Mouse (Mus musculus) T-helper 1 cell (primary cell): ENCODE results near the gene S1pr5.
"Not testable (repeated sequence)": the region's sequence is repeated elsewhere in the genome, so short reads cannot be mapped to it uniquely, and the experiment has no call there.

Experiments used
- in situ Hi-C: fragments of 300-600 bp; cut with MboI, MseI; formaldehyde crosslinking; loops from one replicate; pipeline ENCODE4 v1.15.1; 2025; ENCODE audit warnings: high pct_unique_total_duplicates

The S1pr5 gene

DNA sequence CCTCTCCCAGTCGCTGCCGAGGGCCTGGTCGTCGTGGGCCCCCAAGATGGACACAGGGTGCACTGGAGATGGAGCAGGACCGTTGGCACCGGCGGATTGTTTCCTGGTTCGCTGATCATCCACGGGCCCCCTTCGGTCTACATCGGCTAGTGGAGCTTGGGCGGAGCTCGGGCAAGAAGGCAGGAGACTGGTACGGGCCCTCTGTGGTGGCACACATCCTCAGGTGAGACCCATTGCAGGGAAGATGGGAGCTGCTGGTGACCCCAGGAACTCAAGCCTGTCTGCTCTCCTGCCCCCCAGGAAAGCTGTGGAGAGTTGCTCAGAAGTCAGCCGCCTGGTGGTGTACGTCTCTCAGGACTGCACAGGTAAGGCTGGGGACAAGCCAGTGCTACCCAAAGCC lies 20.1 kb upstream of the S1pr5 start:
- in situ Hi-C loops: no loop called here

DNA sequence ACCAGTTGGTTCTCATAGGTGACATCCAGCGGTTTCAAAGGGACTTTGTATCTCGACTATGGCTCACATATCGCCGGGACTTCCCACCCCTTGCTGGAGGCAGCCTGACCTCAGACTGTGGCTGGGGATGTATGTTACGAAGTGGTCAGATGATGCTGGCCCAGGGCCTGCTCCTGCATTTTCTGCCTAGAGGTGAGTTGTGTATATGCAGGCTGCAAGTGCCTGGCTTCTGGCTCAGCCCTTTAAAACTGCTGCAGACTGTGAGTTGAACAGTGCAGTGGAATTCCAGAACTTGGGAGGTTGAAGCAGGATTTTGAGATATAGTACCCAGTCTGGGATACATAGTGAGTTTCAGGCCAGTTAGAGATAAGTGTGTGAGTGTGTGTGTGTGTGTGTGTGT lies 18.6 kb upstream of the S1pr5 start:
- in situ Hi-C loops: no loop called here

GRCm38 (mm10) chr9:21265611-21266010 lies 17.4 kb upstream of the S1pr5 start:
- in situ Hi-C loops: no loop called here

- in situ Hi-C loops: no loop called here
Observed at GRCm38 (mm10) chr9:21265000-21265561, 16.8 kb upstream of the S1pr5 start, which contains the start of gene Atg4d. Gene Atg4d (plus strand): TSS chr9:21265293.

GRCm38 (mm10) chr9:21264272-21264999 lies 16.2 kb upstream of the S1pr5 start:
- in situ Hi-C loops: no loop called here

DNA sequence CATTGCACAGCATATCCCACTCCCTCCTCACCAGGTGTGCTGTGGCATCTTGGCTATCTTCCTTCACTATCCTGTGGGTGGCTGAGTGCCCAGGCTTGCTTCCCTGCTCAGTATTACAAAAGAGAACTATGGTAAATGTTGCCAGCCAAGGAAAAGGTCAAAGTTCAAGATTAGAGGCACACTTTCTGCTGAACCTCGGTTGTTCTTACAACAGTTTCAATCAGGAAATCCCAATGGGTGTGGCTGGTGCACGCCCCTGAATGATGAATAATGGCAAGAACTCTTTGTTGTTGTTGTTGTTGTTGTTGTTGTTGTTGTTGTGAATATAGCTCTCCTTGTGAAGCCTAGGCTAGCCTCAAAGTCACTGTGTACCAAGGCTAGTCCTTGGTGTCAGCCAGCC lies 13.6 kb upstream of the S1pr5 start:
- in situ Hi-C loops: no loop called here

DNA sequence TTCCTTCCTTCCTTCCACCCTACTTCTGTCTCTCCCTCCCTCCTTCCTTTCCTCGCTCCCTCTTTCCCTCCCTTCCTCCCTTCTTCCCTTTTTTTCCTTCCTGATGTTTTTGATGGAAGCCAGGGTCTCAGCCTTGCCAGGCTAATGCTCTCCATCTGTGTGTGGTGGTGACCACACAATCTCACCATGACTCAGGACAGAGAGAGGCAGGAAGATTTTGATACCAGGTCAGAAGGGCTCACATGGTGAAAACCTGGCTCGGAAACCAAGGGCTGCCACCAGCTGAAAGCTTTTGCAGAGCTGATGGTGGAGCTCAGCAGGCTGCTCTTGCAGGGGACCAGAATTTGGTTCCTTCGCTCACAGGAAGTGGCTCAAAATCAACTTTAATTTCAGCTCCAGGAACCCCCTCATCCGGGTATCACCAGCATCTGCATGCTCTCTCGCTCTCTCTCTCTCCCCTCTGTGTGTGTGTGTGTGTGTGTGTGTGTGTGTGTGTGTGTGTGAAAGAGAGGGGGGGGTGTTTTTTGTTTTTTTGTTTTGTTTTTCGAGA lies 12.3 kb upstream of the S1pr5 start:
- in situ Hi-C loops: no loop called here

- in situ Hi-C loops: not testable (repeated sequence)
Observed at GRCm38 (mm10) chr9:21256349-21256748, 8.1 kb upstream of the S1pr5 start.

DNA sequence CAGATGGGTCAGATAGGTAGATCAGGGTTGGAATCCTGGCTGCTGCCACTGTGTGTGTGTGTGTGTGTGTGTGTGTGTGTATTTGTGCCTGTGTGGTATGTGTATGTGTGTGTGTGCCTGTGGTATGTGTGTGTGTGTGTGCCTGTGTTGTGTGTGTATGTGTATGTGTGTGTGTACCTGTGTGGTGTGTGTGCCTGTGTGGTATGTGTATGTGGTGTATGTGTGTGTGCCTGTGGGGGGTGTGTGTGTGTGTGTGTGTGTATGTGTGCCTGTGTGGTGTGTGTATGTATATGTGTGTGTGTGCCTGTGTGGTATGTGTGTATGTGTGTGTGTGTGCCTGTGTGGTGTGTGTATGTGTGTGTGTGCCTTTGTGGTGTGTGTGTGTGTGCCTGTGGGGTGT lies 6.4 kb upstream of the S1pr5 start:
- in situ Hi-C loops: no loop called here

DNA sequence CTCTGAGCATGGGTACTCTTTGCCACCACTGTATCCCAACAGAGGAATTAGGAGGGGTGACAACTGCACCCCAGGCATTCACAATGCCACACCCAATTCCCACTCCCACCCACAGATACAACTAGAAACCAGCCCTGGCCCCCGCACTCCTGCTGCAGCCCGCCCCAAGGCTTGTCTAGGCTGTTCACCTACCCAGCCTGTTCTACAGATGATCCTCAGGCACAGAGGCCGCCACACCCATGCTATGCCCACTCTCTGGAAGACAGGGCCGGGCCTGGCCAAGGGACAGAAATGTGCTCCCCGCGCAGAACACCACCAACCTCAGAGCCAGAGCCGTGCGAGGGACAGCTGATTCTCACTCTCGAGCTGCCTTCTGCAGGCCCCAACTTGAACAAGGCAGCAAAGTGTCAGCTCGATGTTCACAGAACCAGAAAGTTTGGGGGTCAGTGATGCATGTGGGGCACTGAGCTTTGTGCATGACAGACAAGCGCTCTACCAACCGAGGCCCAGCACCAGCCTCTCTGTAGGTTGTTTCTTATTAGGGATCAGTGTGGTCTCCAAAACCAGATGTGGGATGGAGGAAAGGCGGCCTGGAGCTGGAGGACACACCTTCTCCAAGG lies 3.0 kb upstream of the S1pr5 start:
- in situ Hi-C loops: no loop called here

DNA sequence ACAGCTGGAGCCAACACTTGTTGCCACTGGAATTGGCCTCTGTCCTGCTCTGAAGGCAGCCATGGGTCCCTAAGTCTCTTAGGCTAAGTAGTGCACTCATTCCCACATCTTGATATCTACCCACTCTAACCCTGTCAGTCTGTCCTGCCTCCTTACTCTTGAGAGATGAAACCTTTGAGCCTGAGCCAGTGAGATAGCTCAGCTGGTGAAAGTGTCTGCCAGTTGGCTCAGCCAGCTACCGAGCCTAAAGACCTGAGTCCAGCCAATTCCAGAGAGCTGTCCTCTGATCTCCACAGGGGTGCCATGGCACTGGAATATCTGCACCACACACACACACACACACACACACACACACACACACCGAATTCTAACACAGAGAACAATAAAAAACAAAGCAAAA lies 2.3 kb upstream of the S1pr5 start:
- in situ Hi-C loops: no loop called here

DNA sequence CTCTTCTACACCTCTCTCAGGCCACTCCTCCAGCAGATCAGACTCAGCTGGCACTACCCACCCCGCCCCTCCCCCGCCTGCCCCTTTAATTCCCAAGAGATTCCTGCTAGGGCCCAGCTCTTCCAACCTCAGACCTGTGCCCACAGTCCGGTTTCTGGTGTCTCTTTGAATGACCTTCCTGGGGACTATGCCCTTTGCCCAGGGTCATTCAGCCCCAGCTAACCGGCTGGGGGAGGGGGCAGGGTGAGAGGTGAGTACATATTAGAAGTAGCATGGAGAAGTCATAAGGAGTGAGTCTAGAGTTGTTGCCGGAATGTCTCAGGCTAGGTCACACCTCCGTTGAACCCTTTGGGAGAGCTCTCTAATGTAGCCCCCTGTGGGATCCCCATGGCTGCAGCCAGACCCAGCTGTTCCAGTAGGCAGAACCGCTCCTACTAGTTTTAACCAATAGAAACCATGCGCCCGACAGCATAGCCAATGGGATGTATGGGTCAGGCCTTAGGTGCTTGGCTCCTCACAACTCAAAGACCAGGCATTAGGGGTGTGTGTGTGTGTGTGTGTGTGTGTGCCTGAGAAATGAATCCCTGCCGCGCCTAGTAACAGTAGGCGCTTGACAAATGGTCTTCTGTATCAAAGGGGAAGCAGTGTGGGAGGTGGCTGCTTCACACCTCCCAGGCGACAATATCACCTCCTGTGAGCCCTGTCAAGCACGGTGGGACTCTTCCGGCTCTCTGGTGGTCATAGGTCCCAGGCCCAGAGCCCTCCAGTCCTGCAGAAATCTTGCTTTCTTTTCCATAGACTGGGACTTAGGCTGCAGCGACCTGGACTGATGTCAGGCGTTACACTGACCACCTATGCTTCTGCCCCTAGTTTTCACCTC lies 1.6 kb upstream of the S1pr5 start:
- in situ Hi-C loops: no loop called here

GRCm38 (mm10) chr9:21246342-21246741 lies 1.9 kb downstream of the S1pr5 start:
- in situ Hi-C loops: no loop called here

GRCm38 (mm10) chr9:21245113-21245487 lies 3.1 kb downstream of the S1pr5 start:
- in situ Hi-C loops: no loop called here

DNA sequence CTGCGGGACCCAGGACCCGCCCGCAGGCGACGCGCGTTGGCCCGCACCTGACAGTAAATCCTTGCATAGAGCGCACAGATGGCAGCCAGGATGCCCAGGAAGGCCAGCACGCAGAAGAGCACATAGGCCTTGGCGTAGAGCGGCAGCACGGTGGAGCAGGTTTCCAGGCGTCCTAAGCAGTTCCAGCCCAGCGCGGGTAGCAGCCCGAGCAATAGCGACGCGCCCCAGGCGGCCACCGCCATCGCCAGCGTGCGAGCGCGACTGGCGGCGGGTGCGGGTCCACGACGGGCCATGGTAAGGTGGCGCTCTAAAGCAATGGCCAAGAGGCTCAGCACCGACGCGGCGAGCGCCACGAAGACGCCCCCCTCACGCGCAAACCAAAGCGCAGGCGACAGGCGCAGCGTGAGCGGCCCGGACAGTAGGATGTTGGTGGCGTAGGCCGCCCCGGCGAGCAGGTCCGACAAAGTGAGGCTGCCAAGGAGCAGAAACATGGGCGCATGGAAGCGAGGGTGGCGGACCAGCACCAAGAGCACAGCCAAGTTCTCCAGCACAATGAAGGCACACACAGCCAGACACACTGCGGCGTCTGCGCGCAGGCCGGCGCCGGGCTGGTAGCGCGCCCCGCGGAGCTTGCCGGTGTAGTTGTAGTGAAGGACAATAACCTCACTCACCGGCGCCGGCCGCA lies 3.7 kb downstream of the S1pr5 start:
- in situ Hi-C loops: no loop called here

DNA sequence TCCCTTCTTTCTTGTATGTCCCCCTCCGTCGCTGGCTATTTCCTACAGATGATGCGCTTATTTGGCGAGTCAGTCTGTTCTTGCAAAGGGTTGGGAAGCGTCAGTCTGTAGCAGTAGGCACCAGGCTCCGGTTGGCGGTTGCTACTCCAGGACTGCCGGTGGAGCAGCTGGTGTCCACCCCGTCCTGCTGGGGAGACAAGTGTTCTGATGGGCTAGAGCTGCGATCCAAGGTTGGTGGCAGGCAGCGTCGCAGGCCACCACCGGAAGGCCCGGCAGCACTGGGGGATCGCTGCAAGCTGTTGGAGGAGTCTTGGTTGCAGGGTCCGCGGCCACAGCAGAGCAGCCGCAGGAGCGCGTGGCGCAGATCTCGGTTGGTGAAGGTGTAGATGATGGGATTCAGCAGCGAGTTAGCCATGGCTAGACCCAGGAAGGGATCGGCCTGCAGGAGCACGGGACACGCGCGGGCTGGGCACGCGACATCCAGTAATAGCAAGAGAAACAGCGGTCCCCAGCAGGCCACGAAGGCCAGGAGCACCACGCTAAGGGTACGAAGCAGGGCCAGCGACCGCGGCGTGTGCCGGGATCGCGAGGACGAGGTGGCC lies 4.3 kb downstream of the S1pr5 start:
- in situ Hi-C loops: no loop called here

GRCm38 (mm10) chr9:21241343-21241742 lies 6.9 kb downstream of the S1pr5 start:
- in situ Hi-C loops: no loop called here

GRCm38 (mm10) chr9:21239465-21239848 lies 8.8 kb downstream of the S1pr5 start:
- in situ Hi-C loops: no loop called here

DNA sequence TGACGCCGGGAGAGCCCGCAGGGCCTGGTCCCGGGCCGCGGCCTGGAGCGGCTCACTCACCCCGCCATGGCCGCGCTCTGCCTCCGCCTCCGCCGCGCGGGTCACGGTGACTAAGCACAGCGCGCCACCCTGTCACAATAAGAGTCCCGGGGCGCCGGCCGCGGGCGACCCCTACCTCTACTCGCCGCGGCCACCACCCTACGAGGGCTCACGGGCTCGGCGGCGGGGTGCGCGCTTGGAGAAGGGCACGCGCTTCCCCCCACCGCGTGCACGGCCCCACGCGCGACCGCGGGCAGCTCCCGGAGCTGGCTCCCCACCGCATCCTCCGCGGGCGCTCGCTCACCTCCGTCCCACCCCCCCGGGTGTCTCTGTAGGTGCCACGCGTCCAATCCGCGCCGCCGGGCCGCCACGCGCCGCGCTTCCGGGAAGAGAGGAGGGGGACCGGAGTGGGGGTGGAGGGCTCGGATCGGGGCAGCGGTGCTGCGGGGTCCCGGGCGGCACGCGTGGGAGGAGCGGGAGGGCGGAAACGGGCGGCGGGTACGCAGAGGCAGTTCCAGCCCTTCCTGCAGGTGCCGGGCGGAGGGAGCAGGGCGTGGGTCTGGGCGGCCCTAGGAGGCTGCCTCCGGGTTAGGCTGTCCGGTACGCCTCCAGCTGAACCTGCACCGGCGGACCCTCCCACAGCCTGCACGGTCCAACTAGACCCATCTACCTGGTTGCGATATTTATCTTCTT lies 9.3 kb downstream of the S1pr5 start, which contains the start of gene Keap1:
Gene Keap1, minus strand, starts transcription at position 629 of the 732 bp plus-strand sequence.
- in situ Hi-C loops: no loop called here
